Mouse (Mus musculus): ENCODE measurements around the gene C9. TPM values are rescaled to one million over a fixed set of nuclear protein-coding genes. Genes with fewer than 3 reads are reported as not detected.

Gene C9
- total RNA-seq, 1 experiment = not detected

- Histone ChIP-seq H3K9ac (ENCODE audit: insufficient read depth, low read depth, low read length, poor library complexity, severe bottlenecking) (no peak overlapping the region), H3K4me1 (ENCODE audit: control insufficient read depth in 2 of 2, insufficient read depth in 2 of 2, low read length in 2 of 2, poor library complexity in 1 of 2) (no peaks in the 10 kb centered on the region), H3K4me3 (ENCODE audit: insufficient read depth in 1 of 2, low read depth in 1 of 2, low read length in 2 of 2, poor library complexity in 1 of 2, severe bottlenecking in 1 of 2) (no peak overlapping the region), H3K27ac (ENCODE audit: insufficient read depth, low read depth, low read length, poor library complexity, severe bottlenecking) (no peak overlapping the region), H3K9me3 (ENCODE audit: control insufficient read depth, insufficient read depth, low read depth, low read length) (no peaks in the 10 kb centered on the region), H3K36me3 (ENCODE audit: control insufficient read depth, insufficient read depth, low read length, poor library complexity, severe bottlenecking) (no peaks in the 10 kb centered on the region)
- in situ Hi-C loops (cut with MboI; ENCODE audit: low sequenced_read_pairs in 2 of 2, unreplicated experiment in 2 of 2) = no loop called here
- TF ChIP-seq ZNF384 (IDR thresholded peaks at IDR 0.05; ENCODE audit: low read depth, low read length) = no peak
- TF ChIP-seq ZC3H11A (IDR thresholded peaks at IDR 0.05; ENCODE audit: borderline replicate concordance, low read depth, low read length) = no peak
- no peak for TF ChIP-seq HCFC1 (IDR thresholded peaks at IDR 0.05; ENCODE audit: borderline replicate concordance, insufficient read depth, low read length)
- TF ChIP-seq CHD2 (IDR thresholded peaks at IDR 0.05; ENCODE audit: low read depth, low read length) = no peak
- no peak for DNase-seq (ENCODE audit: low read depth, low spot score)
Observed at GRCm38 (mm10) chr15:6415317-6415716, 29.8 kb upstream of the C9 start.

GRCm38 (mm10) chr15:6431777-6432176, 13.3 kb upstream of the C9 start:
- peak; percentile 15 for DNase-seq (ENCODE audit: low read depth, low spot score)
- Histone ChIP-seq H3K4me3 (ENCODE audit: insufficient read depth in 1 of 2, low read depth in 1 of 2, low read length in 2 of 2, poor library complexity in 1 of 2, severe bottlenecking in 1 of 2) (no peak overlapping the region), H3K4me1 (ENCODE audit: control insufficient read depth in 2 of 2, insufficient read depth in 2 of 2, low read length in 2 of 2, poor library complexity in 1 of 2) (no peaks in the 10 kb centered on the region), H3K27ac (ENCODE audit: insufficient read depth, low read depth, low read length, poor library complexity, severe bottlenecking) (no peak overlapping the region), H3K9ac (ENCODE audit: insufficient read depth, low read depth, low read length, poor library complexity, severe bottlenecking) (no peak overlapping the region), H3K9me3 (ENCODE audit: control insufficient read depth, insufficient read depth, low read depth, low read length) (no peaks in the 10 kb centered on the region), H3K36me3 (ENCODE audit: control insufficient read depth, insufficient read depth, low read length, poor library complexity, severe bottlenecking) (no peaks in the 10 kb centered on the region)
- no peak for TF ChIP-seq MAFK (IDR thresholded peaks at IDR 0.05; ENCODE audit: insufficient read depth, low read depth, low read length)
- TF ChIP-seq HCFC1 (IDR thresholded peaks at IDR 0.05; ENCODE audit: borderline replicate concordance, insufficient read depth, low read length) = no peak
- no peak for TF ChIP-seq ZC3H11A (IDR thresholded peaks at IDR 0.05; ENCODE audit: borderline replicate concordance, low read depth, low read length)
- TF ChIP-seq CHD2 (IDR thresholded peaks at IDR 0.05; ENCODE audit: low read depth, low read length) = no peak
- no peak for TF ChIP-seq ZNF384 (IDR thresholded peaks at IDR 0.05; ENCODE audit: low read depth, low read length)
- in situ Hi-C loops (cut with MboI; ENCODE audit: low sequenced_read_pairs in 2 of 2, unreplicated experiment in 2 of 2) = no loop called here

GRCm38 (mm10) chr15:6432411-6432810, 12.7 kb upstream of the C9 start:
- Histone ChIP-seq H3K4me1 (ENCODE audit: control insufficient read depth in 2 of 2, insufficient read depth in 2 of 2, low read length in 2 of 2, poor library complexity in 1 of 2) (no peaks in the 10 kb centered on the region), H3K27ac (ENCODE audit: insufficient read depth, low read depth, low read length, poor library complexity, severe bottlenecking) (no peak overlapping the region), H3K4me3 (ENCODE audit: insufficient read depth in 1 of 2, low read depth in 1 of 2, low read length in 2 of 2, poor library complexity in 1 of 2, severe bottlenecking in 1 of 2) (no peak overlapping the region), H3K36me3 (ENCODE audit: control insufficient read depth, insufficient read depth, low read length, poor library complexity, severe bottlenecking) (no peaks in the 10 kb centered on the region), H3K9ac (ENCODE audit: insufficient read depth, low read depth, low read length, poor library complexity, severe bottlenecking) (no peak overlapping the region), H3K9me3 (ENCODE audit: control insufficient read depth, insufficient read depth, low read depth, low read length) (no peaks in the 10 kb centered on the region)
- in situ Hi-C loops (cut with MboI; ENCODE audit: low sequenced_read_pairs in 2 of 2, unreplicated experiment in 2 of 2) = no loop called here
- TF ChIP-seq HCFC1 (IDR thresholded peaks at IDR 0.05; ENCODE audit: borderline replicate concordance, insufficient read depth, low read length) = no peak
- no peak for TF ChIP-seq CHD2 (IDR thresholded peaks at IDR 0.05; ENCODE audit: low read depth, low read length)
- no peak for TF ChIP-seq ZNF384 (IDR thresholded peaks at IDR 0.05; ENCODE audit: low read depth, low read length)
- no peak for TF ChIP-seq MAFK (IDR thresholded peaks at IDR 0.05; ENCODE audit: insufficient read depth, low read depth, low read length)
- no peak for TF ChIP-seq ZC3H11A (IDR thresholded peaks at IDR 0.05; ENCODE audit: borderline replicate concordance, low read depth, low read length)
- DNase-seq (ENCODE audit: low read depth, low spot score) = no peak

GRCm38 (mm10) chr15:6435281-6435680, 9.8 kb upstream of the C9 start:
- Histone ChIP-seq H3K27ac (ENCODE audit: insufficient read depth, low read depth, low read length, poor library complexity, severe bottlenecking) (no peak overlapping the region), H3K9me3 (ENCODE audit: control insufficient read depth, insufficient read depth, low read depth, low read length) (no peaks in the 10 kb centered on the region), H3K36me3 (ENCODE audit: control insufficient read depth, insufficient read depth, low read length, poor library complexity, severe bottlenecking) (no peaks in the 10 kb centered on the region), H3K4me3 (ENCODE audit: insufficient read depth in 1 of 2, low read depth in 1 of 2, low read length in 2 of 2, poor library complexity in 1 of 2, severe bottlenecking in 1 of 2) (no peak overlapping the region), H3K9ac (ENCODE audit: insufficient read depth, low read depth, low read length, poor library complexity, severe bottlenecking) (no peak overlapping the region), H3K4me1 (ENCODE audit: control insufficient read depth in 2 of 2, insufficient read depth in 2 of 2, low read length in 2 of 2, poor library complexity in 1 of 2) (no peaks in the 10 kb centered on the region)
- TF ChIP-seq ZNF384 (IDR thresholded peaks at IDR 0.05; ENCODE audit: low read depth, low read length) (no peak), CHD2 (IDR thresholded peaks at IDR 0.05; ENCODE audit: low read depth, low read length) (no peak), ZC3H11A (IDR thresholded peaks at IDR 0.05; ENCODE audit: borderline replicate concordance, low read depth, low read length) (no peak), MAFK (IDR thresholded peaks at IDR 0.05; ENCODE audit: insufficient read depth, low read depth, low read length) (no peak), HCFC1 (IDR thresholded peaks at IDR 0.05; ENCODE audit: borderline replicate concordance, insufficient read depth, low read length) (no peak)
- no peak for DNase-seq (ENCODE audit: low read depth, low spot score)
- in situ Hi-C loops (cut with MboI; ENCODE audit: low sequenced_read_pairs in 2 of 2, unreplicated experiment in 2 of 2) = no loop called here

- Histone ChIP-seq H3K4me3 (ENCODE audit: insufficient read depth in 1 of 2, low read depth in 1 of 2, low read length in 2 of 2, poor library complexity in 1 of 2, severe bottlenecking in 1 of 2) (no peak overlapping the region), H3K9ac (ENCODE audit: insufficient read depth, low read depth, low read length, poor library complexity, severe bottlenecking) (no peak overlapping the region), H3K27ac (ENCODE audit: insufficient read depth, low read depth, low read length, poor library complexity, severe bottlenecking) (no peak overlapping the region), H3K9me3 (ENCODE audit: control insufficient read depth, insufficient read depth, low read depth, low read length) (no peaks in the 10 kb centered on the region), H3K36me3 (ENCODE audit: control insufficient read depth, insufficient read depth, low read length, poor library complexity, severe bottlenecking) (no peaks in the 10 kb centered on the region), H3K4me1 (ENCODE audit: control insufficient read depth in 2 of 2, insufficient read depth in 2 of 2, low read length in 2 of 2, poor library complexity in 1 of 2) (no peaks in the 10 kb centered on the region)
- in situ Hi-C loops (cut with MboI; ENCODE audit: low sequenced_read_pairs in 2 of 2, unreplicated experiment in 2 of 2) = no loop called here
- DNase-seq (ENCODE audit: low read depth, low spot score) = peak; percentile 35
- peak; percentile 24; the same call in 1 of the 2 replicates for TF ChIP-seq ZC3H11A (IDR thresholded peaks at IDR 0.05; ENCODE audit: borderline replicate concordance, low read depth, low read length)
- TF ChIP-seq ZNF384 (IDR thresholded peaks at IDR 0.05; ENCODE audit: low read depth, low read length) = no peak
Observed at GRCm38 (mm10) chr15:6435773-6436172, 9.4 kb upstream of the C9 start.
